Mouse (Mus musculus): ENCODE data around the gene G0s2.

- TF ChIP-seq POLR2A (IDR thresholded peaks at IDR 0.05; ENCODE audit: low read depth, low read length) (no peak), CTCF (conservative IDR thresholded peaks at IDR 0.05; ENCODE audit: insufficient read depth, insufficient read length, low read depth, low read length) (no peak)
Observed at GRCm38 (mm10) chr1:193272137-193272915, 691 bp downstream of the G0s2 start.

All from kidney, adult 2 months (tissue).